Mouse (Mus musculus) frontal cortex, postnatal 14 days (tissue): ENCODE results near the gene L3mbtl1.

ENCODE experiments used
- DNase-seq, 2 experiments: peaks; one replicate each; pipeline ENCODE4 v3.0.0; 2022; ENCODE audit warnings: low spot score in 2 of 2

L3mbtl1 gene

GRCm38 (mm10) chr2:162993881-162994616 is 50.8 kb downstream of the L3mbtl1 start:
- no peak for DNase-seq

DNA sequence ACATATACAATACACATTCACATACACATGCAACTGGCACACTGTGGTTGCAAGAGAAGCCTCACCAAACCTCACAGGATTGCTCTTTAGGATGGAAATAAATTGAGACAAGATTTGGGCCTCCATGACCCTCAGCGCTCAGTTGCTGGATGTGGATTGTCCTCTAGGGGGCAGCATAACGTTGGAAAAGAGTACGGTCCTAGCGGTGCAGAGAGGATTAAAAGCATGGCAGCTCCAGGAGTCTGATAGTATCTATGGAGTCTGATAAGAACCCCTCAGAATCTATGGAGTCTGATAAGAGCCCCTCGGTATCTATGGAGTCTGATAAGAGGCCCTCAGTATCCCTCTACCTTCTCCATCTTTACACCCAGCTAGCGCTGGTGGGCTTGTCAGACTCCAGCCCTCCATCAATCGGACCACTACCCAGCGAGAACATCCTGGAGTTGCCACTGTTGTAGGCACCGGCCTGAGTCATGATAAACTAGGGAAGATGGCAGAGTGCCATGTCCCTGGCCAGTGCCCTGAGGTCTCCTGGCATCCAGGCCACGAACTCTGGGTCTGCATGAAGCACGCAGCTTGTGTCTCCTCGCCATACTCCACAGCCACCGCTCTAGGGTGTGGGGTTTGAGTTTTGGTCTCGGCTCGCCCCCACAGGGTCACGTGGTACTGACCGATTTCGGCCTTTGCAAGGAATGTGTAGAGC is 55.4 kb downstream of the L3mbtl1 start:
- DNase-seq = peak in 1 of 2 experiments; percentile 48

DNA sequence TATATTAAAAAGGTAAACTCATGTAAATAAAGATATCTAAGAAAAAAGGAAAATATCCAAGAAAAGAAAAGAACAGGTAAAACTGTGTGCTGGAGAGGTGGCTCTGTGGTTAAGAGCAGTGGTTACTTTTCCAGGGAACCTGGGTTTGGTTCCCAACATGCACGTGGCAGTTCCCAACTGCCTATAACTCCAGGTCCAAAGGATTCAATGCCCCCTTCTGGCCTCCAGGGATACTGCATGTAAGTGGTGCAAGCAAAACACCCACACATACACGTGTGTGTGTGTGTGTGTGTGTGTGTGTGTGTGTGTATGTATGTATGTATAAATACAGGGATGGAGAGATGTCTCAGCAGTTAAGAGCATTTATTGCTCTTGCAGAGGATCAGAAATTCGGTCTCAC is 56.5 kb downstream of the L3mbtl1 start:
- no peak for DNase-seq

GRCm38 (mm10) chr2:163001071-163001470 is 57.8 kb downstream of the L3mbtl1 start:
- no peak for DNase-seq

DNA sequence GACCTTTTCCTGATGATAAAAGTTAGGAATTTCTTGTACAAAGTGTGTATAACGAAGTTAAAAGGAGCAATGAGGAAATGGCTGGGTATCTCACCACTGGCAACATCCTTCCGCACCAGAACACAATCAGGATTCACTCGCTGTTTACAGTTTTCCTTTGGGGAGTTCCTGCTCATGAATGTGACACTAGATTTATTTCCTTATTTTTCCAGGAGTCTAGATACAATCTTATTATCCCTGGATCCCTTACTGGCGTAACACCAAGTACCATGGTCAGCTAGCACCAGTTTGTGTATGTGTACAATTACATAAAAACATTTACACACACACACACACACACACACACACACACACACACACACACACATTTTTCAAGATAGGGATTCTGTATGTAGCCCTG is 64.0 kb downstream of the L3mbtl1 start:
- DNase-seq = no peak

GRCm38 (mm10) chr2:163016916-163017743 is 73.9 kb downstream of the L3mbtl1 start, which contains the start of gene Ift52:
Gene Ift52, plus strand, starts transcription at chr2:163017354.
- peak; percentile 83 to 90 for DNase-seq
